Mouse (Mus musculus): Measurements from ENCODE around the gene E130309D02Rik. TPM values are rescaled to one million over a fixed set of nuclear protein-coding genes. Genes with fewer than 3 reads are reported as not detected.

The E130309D02Rik gene
- 10 to 100 TPM; 21.8 to 22.6 TPM for total RNA-seq (2021)

DNA sequence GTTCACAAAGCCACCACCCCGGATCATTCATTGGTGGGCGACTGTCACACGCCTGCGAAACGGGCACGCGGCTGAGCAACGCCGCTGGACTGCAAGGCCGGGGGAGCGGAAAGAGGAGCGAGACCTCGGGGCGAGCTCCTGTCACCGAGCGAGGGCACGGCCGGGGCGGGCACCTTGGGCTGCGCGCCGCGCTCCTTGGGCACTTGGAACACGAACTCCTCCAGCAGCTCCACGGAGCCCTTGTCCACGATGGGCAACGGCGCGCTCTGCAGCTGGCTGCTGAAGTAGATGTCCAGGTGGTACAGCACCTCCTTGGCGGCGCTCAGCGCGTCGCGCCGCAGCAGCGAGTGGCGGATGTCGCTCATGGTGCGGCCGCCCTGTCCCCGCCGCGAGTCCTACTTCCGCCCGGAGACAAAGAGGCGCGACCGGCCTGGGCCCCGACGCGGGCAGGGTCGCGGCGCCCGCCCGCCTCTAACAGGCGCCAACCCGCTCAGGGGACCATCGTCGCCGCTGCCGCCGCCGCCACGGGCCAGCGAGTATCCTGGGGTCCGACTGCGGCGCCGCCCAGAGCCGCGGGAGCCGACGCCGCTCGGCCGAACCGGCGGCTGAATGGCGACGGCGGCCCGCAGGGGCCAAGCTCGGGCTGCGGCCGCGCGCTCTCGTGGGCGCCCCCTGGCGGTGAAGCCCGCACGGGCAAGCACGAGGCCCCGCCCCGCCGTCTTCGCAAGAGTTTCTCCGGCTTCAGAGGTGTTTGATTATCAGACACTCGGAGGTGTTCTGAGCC, at the start of gene E130309D02Rik:
Gene E130309D02Rik, minus strand, starts transcription at position 631 of the 784 bp plus-strand sequence.
- DNase-seq, result peak; percentile 94

DNA sequence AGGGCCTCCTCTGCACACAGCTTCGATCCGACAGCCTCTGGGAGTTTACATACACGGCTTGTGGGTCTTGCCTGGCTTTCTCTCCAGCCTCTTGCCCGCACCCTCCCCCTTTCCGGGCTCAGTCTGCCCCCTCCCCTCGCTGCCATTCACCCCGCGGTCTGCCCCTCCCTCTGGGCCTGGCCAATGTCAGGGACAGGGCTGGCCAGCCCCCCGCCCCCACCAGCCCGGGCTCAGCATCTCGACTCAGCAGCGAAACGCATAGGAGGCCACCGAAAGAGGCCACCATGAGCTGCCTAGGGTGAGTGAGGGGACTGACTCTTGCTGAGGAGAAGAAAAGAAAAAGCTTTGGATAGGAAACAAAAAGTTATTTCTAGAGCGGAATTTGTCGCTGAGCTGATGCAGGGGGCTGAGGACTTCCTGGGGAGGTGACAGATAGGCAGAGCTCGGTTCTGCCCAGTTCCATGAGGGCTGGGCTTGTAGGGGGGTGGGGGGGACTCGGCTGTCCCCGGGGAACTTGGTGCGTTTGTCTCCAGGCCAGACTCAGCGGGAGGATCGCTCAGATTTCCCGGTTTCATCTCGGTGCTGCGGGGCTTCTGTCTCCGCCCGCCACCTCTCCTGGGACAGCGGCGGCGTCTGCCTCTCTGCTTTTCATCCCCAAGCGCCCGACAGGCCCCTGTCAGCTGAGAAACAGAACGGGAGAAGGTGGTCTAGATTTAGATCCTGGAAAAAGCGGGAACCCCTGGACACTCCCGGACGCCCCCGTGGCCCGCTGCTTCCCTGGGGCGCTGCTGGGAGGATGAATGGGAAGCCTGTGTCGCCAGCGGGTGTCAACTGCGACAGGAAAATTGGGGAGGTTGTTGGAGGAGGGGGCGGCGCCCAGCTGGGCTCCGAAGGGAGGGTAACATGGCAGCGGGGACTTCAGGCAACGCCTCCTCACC, 48.8 kb upstream of the E130309D02Rik start:
- DNase-seq, result peak; percentile 49

DNA sequence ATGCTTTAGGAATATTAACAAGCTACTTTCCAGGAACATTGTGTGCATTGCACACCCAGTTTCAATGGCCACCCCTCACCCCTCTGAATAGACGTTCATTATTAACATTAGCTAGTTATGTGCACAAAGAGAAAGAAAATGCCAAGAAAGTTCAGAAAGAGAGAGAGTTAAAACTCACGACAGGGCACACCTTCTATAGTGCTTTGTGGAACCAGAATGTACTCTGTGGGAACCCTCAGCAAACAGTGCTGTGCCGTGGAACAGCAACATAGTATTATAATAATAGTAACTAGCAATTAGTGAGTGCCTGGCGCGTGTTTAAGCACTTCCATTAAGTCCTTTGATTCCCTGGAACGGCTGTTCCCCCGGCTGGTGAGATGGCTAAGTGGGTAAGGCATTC, 46.3 kb upstream of the E130309D02Rik start:
- no peak for DNase-seq

DNA sequence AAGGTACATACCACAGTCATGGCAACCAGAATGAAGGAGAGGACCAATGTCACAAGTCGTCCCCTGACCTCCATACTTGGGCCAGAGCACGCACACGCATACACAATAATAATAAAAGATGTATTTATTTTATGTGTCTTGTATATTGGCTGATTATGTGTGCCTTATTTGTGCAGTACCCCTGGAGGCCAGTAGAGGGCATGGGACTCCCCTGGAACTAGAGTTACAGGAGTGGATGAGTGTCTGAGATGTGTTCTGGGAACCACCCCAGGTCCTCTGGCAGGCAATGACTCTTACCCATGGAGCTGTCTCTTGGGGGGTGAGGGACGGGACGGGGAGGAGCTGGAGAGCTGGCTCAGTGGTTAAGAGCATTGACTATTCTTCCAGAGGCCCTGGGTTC, 44.8 kb upstream of the E130309D02Rik start:
- no peak for DNase-seq

DNA sequence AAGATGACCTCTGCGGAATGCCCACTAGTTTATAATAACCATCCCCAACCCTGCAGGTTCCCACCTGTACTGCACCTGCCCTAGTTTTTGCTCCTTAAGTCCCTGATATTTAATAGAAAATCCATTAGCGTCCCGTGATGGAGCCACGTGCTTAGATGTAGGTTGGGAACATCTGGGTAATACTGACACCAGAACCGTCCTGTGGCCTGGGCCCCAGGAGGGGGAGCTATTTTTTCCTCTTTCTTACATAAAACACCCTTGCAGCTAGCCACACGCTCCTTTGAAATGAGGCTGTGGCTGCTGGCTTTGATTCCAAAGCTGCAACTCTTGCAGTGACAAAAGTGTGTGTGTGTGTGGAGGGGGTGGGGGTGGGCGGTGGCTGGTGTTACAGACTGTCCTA, 44.1 kb upstream of the E130309D02Rik start:
- DNase-seq, result no peak

DNA sequence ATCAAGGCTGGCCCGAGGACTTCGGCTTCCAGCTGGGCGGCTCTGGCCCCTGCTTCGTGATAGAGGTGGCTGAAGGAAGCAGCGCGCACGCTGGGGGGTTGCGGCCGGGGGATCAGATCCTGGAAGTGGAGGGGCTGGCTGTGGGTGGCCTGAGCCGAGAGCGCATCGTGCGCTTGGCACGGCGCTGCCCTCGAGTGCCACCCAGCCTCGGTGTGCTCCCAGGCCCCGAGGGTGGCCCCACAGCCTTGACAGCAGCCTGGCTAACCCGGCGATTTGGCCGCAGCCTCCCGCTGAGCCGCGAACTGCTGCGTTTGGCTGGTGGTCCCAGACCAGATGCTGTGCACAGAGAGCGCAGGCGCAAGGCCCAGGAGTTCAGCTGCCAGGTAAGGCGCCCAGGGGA, 42.4 kb upstream of the E130309D02Rik start:
- DNase-seq, result no peak

DNA sequence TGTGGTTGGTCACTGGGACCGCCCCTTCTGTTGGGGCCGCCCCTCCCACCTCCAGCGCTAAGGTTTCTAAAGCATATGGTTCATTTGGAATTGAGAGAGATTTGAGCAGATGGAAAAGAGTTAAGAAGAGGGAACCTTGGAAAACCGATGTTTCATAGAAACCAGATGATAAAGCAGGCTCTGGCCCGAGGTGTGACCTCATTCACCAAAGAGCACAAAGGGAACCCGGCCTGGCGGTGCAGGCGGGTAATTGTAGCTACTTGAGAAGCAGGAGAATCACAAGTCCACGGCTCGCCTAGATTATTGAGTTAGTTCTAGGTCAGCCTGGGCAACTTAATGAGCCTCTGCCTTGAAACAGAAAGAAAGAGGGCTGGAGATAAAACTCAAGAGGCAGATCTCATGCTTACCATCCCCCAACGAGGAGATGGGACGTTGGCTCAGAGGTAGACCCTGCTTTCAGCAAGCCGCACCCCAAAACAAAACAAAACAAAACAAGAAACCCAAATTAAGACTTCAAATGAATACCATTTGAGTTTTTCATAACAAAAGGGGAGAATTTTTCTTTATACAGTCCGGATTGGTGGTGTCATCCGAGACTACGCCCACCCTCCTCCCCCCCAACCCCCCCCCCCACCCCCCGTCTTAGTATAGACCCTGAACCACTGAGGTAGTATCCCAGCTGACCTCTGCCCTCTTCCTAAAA, 41.7 kb upstream of the E130309D02Rik start, which contains the start of gene Grid2ip:
Gene Grid2ip, plus strand, starts transcription at position 653 of the 703 bp plus-strand sequence.
- no peak for DNase-seq

DNA sequence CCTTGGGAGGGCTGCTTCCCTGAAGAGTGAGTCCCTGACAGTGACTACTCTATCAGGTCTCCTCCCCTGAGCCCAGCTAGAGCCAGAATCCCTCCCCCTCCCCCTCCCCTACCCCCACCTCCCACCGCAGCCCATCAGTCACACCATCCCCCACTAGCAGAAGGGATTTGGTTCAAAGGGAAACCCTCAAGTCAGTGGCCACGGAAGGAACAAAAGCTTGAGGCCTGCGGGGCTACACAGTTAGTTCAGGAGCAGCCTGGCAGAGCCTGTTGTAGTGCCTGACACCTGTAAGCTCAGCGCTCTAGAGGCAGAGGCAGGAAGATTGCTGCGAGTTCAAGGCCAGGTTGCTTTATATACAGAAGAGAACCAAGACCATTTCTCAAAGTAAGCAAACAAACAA, 40.9 kb upstream of the E130309D02Rik start:
- no peak for DNase-seq

DNA sequence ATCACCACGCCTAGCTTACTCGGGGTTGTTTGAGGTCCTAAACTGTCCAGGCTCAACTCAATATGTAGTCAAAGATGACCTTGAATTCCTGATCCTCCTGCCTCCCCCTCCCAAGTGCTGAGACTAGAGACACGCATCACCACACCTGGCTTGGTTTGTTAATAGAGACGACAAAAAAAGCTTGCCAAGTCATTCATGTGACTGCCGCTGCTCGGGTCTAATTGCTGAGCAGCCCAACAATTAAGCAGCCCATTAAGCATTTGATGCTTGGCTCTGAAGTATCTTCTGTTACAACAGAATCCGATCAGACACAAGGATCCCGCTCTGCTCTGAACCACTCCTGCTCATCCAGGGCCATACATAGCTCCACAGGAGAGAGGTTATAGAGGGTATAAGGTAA, 31.2 kb upstream of the E130309D02Rik start:
- no peak for DNase-seq

DNA sequence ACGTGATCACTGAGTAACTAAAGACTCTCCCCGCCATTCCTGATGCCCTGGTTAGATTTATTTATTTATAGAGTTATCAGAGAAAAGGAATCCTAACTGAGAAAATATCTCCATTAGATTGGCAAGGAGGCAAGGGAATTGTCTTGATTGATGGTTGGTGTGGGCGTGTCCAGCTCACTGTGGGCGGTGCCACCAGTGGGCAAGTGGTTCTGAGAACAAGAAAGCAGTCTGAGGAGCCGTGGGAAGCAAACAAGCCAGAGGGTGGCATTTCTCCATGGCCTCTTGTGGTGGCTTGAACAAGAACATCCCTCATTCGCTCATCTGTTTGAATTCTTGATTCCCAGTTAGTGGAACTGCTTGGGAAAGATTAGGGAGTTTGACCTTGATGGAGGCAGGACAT, 24.4 kb upstream of the E130309D02Rik start:
- DNase-seq, result no peak

DNA sequence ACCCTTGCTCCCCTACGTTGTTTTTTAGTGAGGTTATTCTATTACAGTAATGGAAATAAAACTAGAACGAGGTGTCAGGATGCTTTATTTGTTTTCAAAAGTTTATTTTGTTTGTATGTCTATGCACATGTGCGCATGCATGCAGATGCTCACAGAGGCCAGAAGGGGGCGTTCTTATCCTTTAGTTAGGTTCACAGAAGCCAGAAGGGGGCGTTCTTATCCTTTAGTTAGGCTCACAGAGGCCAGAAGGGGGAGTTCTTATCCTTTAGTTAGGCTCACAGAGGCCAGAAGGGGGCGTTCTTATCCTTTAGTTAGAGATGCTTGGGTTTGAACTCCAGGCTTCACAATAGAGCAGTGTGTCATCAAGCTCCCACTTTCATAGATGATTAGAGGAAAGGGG, 21.4 kb upstream of the E130309D02Rik start:
- DNase-seq, result no peak

DNA sequence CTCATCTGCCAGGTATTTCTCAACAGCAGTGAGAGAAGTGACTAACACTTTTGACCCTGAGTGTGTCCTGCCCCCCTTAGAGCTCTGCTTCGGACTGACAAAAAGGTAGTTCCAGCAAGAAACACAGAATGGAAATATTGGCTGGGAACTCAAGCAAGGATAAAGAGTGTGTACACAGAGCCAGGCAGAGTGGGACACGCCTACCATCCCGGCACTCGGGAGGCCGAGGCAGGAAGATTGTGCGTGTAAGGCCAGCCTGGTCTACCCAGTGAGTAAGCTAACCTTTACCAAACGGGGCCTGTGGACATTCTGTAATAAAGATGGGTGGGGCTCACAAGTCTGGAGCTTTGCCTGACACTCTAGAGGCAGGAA, 19.9 kb upstream of the E130309D02Rik start:
- no peak for DNase-seq

DNA sequence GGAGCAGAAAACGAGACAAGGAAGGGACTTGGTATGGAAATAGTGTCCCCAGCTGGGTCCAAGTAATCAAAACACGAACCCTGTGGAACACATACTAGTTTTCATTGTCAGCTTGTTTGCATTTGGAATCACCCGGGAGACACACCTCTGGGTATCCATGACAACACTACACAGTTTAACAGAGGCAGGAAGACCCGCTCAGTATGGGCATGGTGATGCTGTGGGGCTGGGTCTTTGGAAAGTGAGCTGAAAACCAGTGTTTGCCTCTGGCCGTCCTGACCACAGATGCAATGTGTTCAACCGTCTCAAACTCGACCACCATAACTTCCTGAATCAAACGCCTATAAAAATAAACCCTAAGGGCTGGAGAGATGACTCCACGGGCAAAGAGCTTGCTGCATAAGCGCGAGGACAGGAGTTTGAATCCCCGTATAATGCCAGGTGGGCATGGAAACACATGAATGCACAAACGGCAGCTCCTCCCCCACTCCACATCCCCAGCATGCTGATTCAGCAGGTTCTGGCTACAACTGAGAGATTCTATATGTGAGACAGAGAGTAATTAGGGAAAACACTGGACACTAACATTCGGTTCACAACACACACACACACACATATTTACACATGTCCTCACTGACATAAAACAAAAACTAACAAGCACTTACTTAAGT, 19.4 kb upstream of the E130309D02Rik start:
- no peak for DNase-seq

DNA sequence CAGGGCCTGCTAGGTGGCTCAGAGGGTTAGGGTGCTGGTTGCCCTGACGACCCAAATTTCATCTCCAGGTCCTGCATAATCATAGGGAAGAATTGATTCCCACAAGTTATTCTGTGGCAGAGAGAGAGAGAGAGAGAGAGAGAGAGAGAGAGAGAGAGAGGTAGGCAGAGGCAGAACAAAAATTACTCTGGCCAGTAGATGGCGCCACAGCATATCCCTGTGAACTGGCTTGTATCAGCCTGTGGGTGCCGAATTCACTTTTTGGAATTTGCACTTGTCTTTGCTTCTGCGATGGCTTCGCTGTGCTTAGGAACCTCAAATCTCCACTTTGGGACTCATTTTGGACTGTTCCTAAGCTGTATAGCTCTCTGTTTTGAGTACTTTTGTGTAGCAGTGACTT, 18.7 kb upstream of the E130309D02Rik start:
- DNase-seq, result peak; percentile 87

DNA sequence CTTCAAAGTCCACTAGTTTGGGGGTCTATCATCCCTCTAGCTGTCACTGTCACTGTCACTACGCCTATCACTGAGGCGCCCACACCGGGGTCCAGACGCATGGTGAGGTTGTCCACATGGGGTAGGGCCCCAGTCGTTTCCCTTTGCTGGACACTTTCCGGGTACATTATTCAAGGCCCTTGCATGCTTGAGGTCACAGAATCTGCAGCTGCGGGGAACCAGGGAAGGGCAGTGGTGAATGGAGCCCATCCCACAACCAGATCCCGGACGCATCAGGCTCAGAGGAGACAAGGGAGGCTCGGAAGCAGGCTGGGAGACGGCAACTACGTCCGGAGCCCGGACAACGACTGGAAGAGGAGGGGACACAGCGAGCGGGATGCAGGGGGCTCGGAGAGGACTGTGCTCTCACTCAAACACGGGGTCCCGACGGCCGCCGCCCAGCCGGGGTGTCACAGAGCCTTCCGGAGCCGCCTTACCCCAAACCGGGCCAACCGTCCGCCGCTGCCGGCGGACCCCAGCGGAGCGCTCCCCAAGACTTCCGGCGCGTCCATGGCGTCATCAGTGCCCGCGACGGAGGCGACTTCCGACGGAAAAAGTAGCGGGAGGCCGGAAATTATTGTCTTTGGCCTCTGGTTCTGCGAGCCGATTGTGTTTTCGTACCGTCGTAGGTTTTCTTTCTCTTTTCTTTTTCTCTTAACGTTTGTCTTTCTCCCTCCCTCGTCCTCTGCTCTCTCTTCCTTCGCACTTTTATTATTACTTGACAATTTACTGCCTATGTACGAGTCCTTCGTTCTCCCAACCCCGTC, 13.7 kb upstream of the E130309D02Rik start, which contains the start of gene Zdhhc4:
Gene Zdhhc4, minus strand, starts transcription at position 567 of the 806 bp plus-strand sequence.
- DNase-seq, result peak; percentile 93

DNA sequence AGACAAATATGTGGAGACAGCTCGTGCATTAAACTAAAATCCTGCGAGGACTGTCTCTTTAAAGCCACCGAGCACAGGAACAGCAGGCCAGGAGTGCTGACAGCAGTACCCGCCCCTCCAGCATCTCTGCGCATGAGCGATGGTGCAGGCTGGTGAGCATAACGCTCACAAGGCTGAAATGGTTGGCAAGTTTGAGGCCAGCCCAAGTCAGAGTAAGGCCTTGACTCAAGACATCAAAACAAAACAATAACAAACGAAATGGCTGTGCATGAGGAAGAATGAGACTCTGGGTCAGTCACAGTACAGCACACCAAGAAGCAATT, 2.1 kb upstream of the E130309D02Rik start:
- DNase-seq, result no peak

DNA sequence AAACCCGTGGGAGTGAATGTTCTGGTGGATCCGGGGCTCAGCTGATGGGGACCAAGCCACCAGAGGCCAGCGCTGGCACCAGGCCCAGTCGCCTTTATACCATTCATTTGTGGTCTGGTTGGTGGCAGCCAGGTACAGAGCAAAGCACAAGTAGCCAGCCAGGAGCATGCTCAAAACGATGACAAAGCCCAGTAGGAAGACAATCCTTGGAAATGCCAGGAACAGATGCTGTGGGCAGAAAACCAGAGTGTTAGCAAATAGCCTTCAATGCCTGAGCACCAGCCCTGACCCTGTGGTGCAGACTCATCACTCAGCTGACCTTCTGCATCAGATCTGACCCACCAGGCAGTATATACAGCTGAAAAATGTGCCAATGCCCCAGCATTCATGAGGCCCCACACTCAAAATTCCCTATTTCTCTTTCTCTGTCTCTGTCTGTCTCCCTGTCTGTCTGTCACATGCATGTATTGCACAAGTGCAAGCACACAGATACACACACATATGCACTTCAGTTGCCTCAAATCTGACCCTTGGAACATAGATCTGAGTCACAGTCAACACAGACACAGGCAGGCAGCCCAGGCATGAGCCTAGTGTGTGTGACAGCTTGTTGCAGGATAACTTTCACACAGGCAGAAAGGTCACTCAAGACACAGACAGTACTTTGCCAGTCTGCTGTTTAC, 1.6 kb upstream of the E130309D02Rik start:
- no peak for DNase-seq

DNA sequence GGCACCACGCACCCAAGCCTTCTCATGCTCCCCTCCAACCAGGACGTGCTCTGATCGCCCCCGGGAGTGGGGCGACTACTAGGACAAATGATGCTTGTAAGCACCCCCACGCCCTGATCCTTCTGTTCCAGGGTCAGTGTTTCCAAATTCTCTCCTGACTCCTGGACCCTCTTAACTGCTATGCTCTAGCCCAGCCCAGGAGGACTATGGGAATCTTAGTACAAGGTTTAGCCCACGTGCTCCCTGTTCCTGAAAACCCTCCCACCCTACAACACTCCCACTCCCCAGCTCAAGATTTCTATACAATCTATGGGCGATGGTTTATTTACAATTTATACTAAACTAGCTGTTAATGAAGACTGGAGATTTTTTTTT, 341 bp upstream of the E130309D02Rik start:
- no peak for DNase-seq

DNA sequence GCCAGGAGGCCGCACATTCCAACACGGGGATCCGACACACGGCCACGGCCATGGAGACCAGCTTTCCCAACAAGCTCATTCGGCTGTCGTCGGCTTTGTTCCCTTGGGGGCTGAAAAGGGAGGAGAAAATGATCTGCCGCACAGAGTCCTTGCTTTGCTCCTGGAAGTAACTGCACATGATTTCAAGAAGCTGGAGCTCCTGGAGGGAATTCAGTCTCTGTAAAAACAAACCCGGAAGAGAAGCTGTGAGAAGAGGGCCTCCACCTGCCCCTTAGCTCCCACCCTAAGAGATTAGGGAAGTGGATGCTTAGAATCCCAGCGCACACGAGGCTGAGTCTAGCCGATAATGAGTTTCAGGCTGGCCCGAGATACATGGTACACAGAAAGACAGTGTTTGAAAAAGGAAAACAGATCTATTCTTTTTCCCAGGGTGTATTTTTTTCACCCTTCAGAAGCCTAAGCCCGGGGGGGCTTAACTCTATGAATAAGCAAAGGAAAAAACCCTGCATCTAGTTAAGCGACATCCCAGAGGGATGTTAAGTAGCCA, 904 bp downstream of the E130309D02Rik start:
- no peak for DNase-seq

DNA sequence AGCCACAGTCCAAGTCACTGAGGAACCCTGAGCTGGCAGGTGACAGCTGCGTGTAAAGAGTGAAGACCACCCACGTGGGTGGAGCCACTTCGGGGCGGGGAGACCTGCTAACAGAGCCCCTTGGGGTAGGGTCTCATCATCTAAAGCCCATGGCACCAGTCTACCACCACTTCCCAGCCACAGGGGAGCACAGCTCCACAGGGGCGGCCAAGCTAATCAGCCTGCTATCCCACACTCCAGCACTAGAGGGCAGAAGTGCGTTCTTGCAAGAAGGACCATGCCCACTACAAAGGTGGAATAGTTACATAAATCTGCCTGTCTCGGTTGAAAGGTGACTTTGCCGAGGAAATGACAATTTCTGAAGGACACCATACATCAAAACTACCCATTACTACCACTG, 3.3 kb downstream of the E130309D02Rik start:
- peak; percentile 87 for DNase-seq

DNA sequence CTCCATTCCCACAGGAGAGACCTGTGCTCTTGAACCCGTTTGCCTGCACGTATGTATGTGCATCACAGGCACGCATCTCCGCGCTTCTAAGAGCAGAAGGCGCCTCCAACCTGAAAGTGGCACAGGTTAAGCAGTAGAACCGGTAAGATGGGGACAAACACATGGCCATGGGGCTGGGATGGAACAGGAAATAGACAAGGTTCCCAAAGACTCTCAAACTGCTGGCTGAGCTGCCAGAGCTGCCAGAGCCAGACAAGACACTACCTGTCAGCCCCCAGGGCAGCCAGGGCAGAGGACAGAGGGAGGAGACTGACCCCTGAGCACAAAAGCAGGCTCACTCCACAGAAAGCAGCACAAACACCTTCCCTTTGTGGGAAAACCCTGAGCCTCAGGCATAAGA, 5.2 kb downstream of the E130309D02Rik start:
- DNase-seq, result no peak
